Mouse (Mus musculus): ENCODE data around the gene Zbtb4. TPM values are rescaled to one million over a fixed set of nuclear protein-coding genes. Genes with fewer than 3 reads are reported as not detected.

Gene Zbtb4
- polyA plus RNA-seq, 1 experiment from 2014 or later = 2.1 TPM

DNA sequence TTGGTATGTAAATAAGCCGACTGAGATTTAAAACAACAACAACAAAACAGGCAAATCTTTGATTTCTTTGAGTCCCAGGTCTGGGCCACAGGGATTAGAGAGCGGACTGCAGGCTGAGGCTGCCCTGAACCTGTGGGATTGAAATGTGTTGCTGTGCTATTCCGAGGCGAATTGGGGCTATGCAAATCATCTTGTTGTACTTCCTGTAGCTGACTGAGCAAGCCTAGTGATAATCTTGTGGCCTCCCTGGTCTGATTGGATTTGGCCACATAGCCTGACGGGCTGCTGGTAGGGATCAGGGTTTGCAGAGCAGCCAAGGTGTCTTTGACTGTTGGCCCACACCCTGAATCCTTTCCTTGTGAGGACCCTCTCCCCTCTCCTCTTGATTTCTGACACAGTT lies 9.2 kb downstream of the Zbtb4 start:
- no peak for ATAC-seq (replicated peaks; ENCODE audit: insufficient number of reproducible peaks, low FRiP score, low TSS enrichment)
- WGBS (ENCODE audit: insufficient replicate concordance) = 48% methylated on average over 5 of the region's 5 CpGs
- Histone ChIP-seq H3K4me2 (no peak overlapping the region), H3K36me3 (ENCODE audit: control insufficient read depth, insufficient read depth, low read length) (peaks cover 6% of the 10 kb centered on the region; the same call in 1 of the 2 replicates), H3K9me3 (replicated peaks; ENCODE audit: control insufficient read depth, low read length) (no peaks in the 10 kb centered on the region), H3K27ac (ENCODE audit: low read depth, low read length) (no peak overlapping the region), H3K9ac (ENCODE audit: low read depth, low read length) (no peak overlapping the region), H3K4me3 (ENCODE audit: low read depth, low read length) (no peak overlapping the region), H3K27me3 (ENCODE audit: control insufficient read depth, insufficient read depth, low read length) (peaks cover 16% of the 10 kb centered on the region), H3K4me1 (ENCODE audit: control insufficient read depth, insufficient read depth, low read length) (0 out of 2 replicates have a peak, but pooled peaks cover 3% of the 10 kb centered on the region)

DNA sequence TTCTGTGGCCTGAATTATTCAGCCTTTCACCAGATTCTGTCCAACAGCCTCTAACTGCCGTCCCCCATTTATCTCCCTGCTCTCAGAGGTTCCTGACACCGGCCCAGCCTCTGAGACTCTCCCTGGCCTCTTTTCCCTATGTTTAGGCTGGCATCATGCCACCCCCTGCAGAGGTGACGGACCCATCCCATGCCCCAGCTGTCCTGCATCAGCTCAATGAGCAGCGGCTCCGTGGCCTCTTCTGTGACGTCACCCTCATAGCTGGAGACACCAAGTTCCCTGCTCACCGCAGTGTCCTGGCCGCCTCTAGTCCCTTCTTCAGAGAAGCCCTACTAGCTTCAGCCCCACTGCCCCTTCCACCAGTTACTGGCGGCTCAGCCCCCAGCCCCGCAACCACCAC lies 10.0 kb downstream of the Zbtb4 start:
- Histone ChIP-seq H3K4me2 (no peak overlapping the region), H3K9ac (ENCODE audit: low read depth, low read length) (no peak overlapping the region), H3K4me1 (ENCODE audit: control insufficient read depth, insufficient read depth, low read length) (0 out of 2 replicates have a peak, but pooled peaks cover 3% of the 10 kb centered on the region), H3K9me3 (replicated peaks; ENCODE audit: control insufficient read depth, low read length) (no peaks in the 10 kb centered on the region), H3K36me3 (ENCODE audit: control insufficient read depth, insufficient read depth, low read length) (peaks cover 6% of the 10 kb centered on the region; the same call in 1 of the 2 replicates), H3K27me3 (ENCODE audit: control insufficient read depth, insufficient read depth, low read length) (peaks cover 16% of the 10 kb centered on the region), H3K27ac (ENCODE audit: low read depth, low read length) (no peak overlapping the region), H3K4me3 (ENCODE audit: low read depth, low read length) (no peak overlapping the region)
- 53% methylated on average over 10 of the region's 10 CpGs for whole genome bisulfite sequencing (ENCODE audit: insufficient replicate concordance)
- ATAC-seq (replicated peaks; ENCODE audit: insufficient number of reproducible peaks, low FRiP score, low TSS enrichment) = no peak

DNA sequence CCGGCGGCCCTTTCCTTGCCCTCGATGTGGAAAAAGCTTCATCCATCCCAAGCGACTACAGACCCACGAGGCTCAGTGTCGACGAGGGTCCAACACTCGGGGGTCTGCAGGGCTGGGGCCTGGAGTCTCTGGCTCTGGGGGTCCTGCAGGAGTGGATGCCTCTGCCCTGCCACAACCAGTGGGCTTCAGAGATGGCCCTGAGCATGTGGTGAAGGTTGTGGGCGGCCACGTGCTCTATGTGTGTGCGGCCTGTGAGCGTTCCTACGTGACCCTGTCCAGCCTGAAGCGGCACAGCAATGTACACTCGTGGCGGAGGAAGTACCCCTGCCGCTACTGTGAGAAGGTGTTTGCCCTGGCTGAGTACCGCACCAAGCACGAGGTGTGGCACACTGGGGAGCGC lies 10.8 kb downstream of the Zbtb4 start:
- Histone ChIP-seq H3K4me2 (no peak overlapping the region), H3K9me3 (replicated peaks; ENCODE audit: control insufficient read depth, low read length) (no peaks in the 10 kb centered on the region), H3K9ac (ENCODE audit: low read depth, low read length) (no peak overlapping the region), H3K4me3 (ENCODE audit: low read depth, low read length) (no peak overlapping the region), H3K4me1 (ENCODE audit: control insufficient read depth, insufficient read depth, low read length) (0 out of 2 replicates have a peak, but pooled peaks cover 3% of the 10 kb centered on the region), H3K27me3 (ENCODE audit: control insufficient read depth, insufficient read depth, low read length) (peaks cover 16% of the 10 kb centered on the region), H3K36me3 (ENCODE audit: control insufficient read depth, insufficient read depth, low read length) (peaks cover 6% of the 10 kb centered on the region; the same call in 1 of the 2 replicates), H3K27ac (ENCODE audit: low read depth, low read length) (no peak overlapping the region)
- 74% methylated on average over 20 of the region's 20 CpGs for WGBS (ENCODE audit: insufficient replicate concordance)
- 0 out of 2 replicates have a peak, but pooled peaks have one; percentile 11 for ATAC-seq (replicated peaks; ENCODE audit: insufficient number of reproducible peaks, low FRiP score, low TSS enrichment)

DNA sequence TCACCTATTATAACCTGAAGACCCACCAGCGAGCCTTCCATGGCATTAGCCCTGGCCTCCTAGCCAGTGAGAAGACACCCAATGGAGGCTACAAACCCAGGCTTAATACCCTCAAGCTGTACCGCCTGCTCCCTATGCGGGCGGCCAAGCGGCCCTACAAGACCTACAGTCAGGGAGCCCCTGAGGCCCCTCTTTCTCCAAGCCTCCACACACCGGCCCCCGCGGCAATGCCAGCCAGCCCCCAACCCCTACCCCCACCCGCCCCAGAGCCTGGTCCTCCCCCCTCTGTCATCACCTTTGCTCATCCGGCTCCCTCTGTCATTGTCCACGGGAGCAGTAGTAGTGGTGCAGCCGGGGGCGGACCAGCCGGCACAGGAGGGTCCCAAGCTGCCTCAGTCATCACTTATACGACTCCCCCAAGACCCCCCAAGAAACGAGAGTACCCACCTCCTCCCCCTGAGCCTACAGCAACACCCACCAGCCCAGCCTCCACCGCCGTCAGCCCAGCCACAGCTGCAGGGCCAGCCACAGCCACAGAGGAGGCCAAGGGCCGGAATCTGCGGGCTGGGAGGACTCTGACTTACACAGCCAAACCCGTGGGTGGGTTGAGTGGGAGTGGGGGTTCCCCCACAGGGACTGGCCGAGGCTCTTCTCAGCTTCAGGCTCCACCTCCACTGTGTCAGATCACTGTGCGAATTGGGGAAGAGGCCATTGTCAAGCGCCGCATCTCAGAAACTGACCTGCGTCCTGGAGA lies 12.0 kb downstream of the Zbtb4 start:
- Histone ChIP-seq H3K4me1 (ENCODE audit: control insufficient read depth, insufficient read depth, low read length) (0 out of 2 replicates have a peak, but pooled peaks cover 3% of the 10 kb centered on the region), H3K4me2 (no peak overlapping the region), H3K9me3 (replicated peaks; ENCODE audit: control insufficient read depth, low read length) (no peaks in the 10 kb centered on the region), H3K9ac (ENCODE audit: low read depth, low read length) (no peak overlapping the region), H3K4me3 (ENCODE audit: low read depth, low read length) (no peak overlapping the region), H3K36me3 (ENCODE audit: control insufficient read depth, insufficient read depth, low read length) (peaks cover 6% of the 10 kb centered on the region; the same call in 1 of the 2 replicates), H3K27ac (ENCODE audit: low read depth, low read length) (no peak overlapping the region), H3K27me3 (ENCODE audit: control insufficient read depth, insufficient read depth, low read length) (peaks cover 16% of the 10 kb centered on the region)
- ATAC-seq (replicated peaks; ENCODE audit: insufficient number of reproducible peaks, low FRiP score, low TSS enrichment) = no peak
- WGBS (ENCODE audit: insufficient replicate concordance) = 56% methylated on average over 26 of the region's 26 CpGs

- Histone ChIP-seq H3K27ac (ENCODE audit: low read depth, low read length) (no peak overlapping the region), H3K27me3 (ENCODE audit: control insufficient read depth, insufficient read depth, low read length) (peaks cover 16% of the 10 kb centered on the region), H3K36me3 (ENCODE audit: control insufficient read depth, insufficient read depth, low read length) (peaks cover 6% of the 10 kb centered on the region; the same call in 1 of the 2 replicates), H3K4me1 (ENCODE audit: control insufficient read depth, insufficient read depth, low read length) (0 out of 2 replicates have a peak, but pooled peaks cover 3% of the 10 kb centered on the region), H3K9me3 (replicated peaks; ENCODE audit: control insufficient read depth, low read length) (no peaks in the 10 kb centered on the region), H3K9ac (ENCODE audit: low read depth, low read length) (no peak overlapping the region), H3K4me2 (no peak overlapping the region), H3K4me3 (ENCODE audit: low read depth, low read length) (no peak overlapping the region)
- 0 out of 2 replicates have a peak, but pooled peaks have one; percentile 33 for ATAC-seq (replicated peaks; ENCODE audit: insufficient number of reproducible peaks, low FRiP score, low TSS enrichment)
- 59% methylated on average over 23 of the region's 23 CpGs for WGBS (ENCODE audit: insufficient replicate concordance)
Measured at GRCm38 (mm10) chr11:69778258-69778982, 12.7 kb downstream of the Zbtb4 start.

GRCm38 (mm10) chr11:69778985-69779384 lies 13.3 kb downstream of the Zbtb4 start:
- no peak for ATAC-seq (replicated peaks; ENCODE audit: insufficient number of reproducible peaks, low FRiP score, low TSS enrichment)
- H3K4me3 ChIP-seq (ENCODE audit: low read depth, low read length) = no peak overlapping the region
- peaks cover 6% of the 10 kb centered on the region; the same call in 1 of the 2 replicates for H3K36me3 ChIP-seq (ENCODE audit: control insufficient read depth, insufficient read depth, low read length)
- H3K9ac ChIP-seq (ENCODE audit: low read depth, low read length) = no peak overlapping the region
- H3K4me1 ChIP-seq (ENCODE audit: control insufficient read depth, insufficient read depth, low read length) = 0 out of 2 replicates have a peak, but pooled peaks cover 3% of the 10 kb centered on the region
- H3K27me3 ChIP-seq (ENCODE audit: control insufficient read depth, insufficient read depth, low read length) = peaks cover 16% of the 10 kb centered on the region
- H3K9me3 ChIP-seq (replicated peaks; ENCODE audit: control insufficient read depth, low read length) = no peaks in the 10 kb centered on the region
- WGBS (ENCODE audit: insufficient replicate concordance) = 30% methylated on average over 7 of the region's 7 CpGs
- no peak overlapping the region for H3K27ac ChIP-seq (ENCODE audit: low read depth, low read length)
- no peak overlapping the region for H3K4me2 ChIP-seq

DNA sequence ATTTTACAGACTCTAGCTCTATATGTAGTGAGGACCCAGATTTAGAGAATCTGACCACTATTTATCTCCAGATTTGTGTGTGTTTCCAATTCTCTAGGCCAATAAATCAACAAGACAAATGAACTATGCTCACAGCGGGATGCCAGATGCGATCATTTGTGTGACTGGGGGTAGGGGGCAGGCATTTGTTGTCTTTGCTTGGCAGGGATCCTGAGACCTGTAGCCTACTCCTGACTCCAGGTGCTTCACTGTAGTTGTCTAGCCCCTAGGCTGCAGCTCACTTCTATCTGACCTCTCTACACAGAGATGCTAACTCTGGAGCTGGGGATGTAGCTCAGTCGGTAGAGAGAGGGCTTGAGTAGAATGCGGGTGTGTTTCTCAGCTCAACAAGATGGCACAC lies 16.1 kb downstream of the Zbtb4 start:
- Histone ChIP-seq H3K4me3 (ENCODE audit: low read depth, low read length) (no peak overlapping the region), H3K9me3 (replicated peaks; ENCODE audit: control insufficient read depth, low read length) (no peaks in the 10 kb centered on the region), H3K4me1 (ENCODE audit: control insufficient read depth, insufficient read depth, low read length) (peaks cover 3% of the 10 kb centered on the region; the same call in 1 of the 2 replicates), H3K27ac (ENCODE audit: low read depth, low read length) (no peak overlapping the region), H3K27me3 (ENCODE audit: control insufficient read depth, insufficient read depth, low read length) (peaks cover 16% of the 10 kb centered on the region), H3K36me3 (ENCODE audit: control insufficient read depth, insufficient read depth, low read length) (no peaks in the 10 kb centered on the region), H3K4me2 (no peak overlapping the region), H3K9ac (ENCODE audit: low read depth, low read length) (no peak overlapping the region)
- ATAC-seq (replicated peaks; ENCODE audit: insufficient number of reproducible peaks, low FRiP score, low TSS enrichment) = no peak
- 38% methylated on average over 4 of the region's 4 CpGs for WGBS (ENCODE audit: insufficient replicate concordance)

DNA sequence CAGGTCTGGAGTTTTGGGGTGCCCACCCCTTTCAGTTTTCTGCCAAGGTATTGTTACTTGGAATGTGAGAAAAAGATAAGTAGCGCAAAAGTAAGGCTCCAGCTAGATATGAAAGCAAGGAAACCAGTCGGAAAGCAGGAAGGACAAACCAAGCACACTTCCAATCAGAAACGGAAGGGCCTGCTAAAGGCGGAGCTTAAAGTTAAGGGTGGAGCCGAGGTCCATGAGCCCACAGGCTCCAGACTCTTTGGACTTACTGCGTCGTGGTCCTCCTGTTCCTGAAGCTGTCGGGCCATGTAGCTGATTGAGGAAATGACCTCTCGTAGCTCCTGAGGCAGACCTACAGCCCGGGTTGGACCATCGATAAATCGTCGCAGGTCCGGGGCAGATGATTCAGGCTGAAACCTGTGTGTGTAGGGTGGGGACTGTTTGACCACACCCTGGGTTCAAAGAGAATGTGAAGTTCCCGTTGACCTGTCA lies 19.1 kb downstream of the Zbtb4 start:
- peak overlapping the region; percentile 20; the same call in 1 of the 2 replicates for H3K4me3 ChIP-seq (ENCODE audit: low read depth, low read length)
- no peaks in the 10 kb centered on the region for H3K36me3 ChIP-seq (ENCODE audit: control insufficient read depth, insufficient read depth, low read length)
- WGBS (ENCODE audit: insufficient replicate concordance) = 23% methylated on average over 15 of the region's 15 CpGs
- no peaks in the 10 kb centered on the region for H3K27me3 ChIP-seq (ENCODE audit: control insufficient read depth, insufficient read depth, low read length)
- no peaks in the 10 kb centered on the region for H3K9me3 ChIP-seq (replicated peaks; ENCODE audit: control insufficient read depth, low read length)
- 0 out of 2 replicates have a peak, but pooled peaks have one; percentile 55 for ATAC-seq (replicated peaks; ENCODE audit: insufficient number of reproducible peaks, low FRiP score, low TSS enrichment)
- H3K9ac ChIP-seq (ENCODE audit: low read depth, low read length) = 0 out of 2 replicates have a peak overlapping the region, but pooled peaks have one; percentile 29
- no peak overlapping the region for H3K27ac ChIP-seq (ENCODE audit: low read depth, low read length)
- H3K4me2 ChIP-seq = peak overlapping the region; percentile 52
- H3K4me1 ChIP-seq (ENCODE audit: control insufficient read depth, insufficient read depth, low read length) = peaks cover 3% of the 10 kb centered on the region; the same call in 1 of the 2 replicates
